Mouse (Mus musculus) urinary bladder, adult 18-20 months (tissue): ENCODE data around the gene Trim2.

Experiments used
- DNase-seq, 2 experiments: peaks; one replicate each; pipeline ENCODE4 v3.0.0; 2022; ENCODE audit warnings: low spot score in 2 of 2, mixed read lengths in 2 of 2

Trim2 gene

DNA sequence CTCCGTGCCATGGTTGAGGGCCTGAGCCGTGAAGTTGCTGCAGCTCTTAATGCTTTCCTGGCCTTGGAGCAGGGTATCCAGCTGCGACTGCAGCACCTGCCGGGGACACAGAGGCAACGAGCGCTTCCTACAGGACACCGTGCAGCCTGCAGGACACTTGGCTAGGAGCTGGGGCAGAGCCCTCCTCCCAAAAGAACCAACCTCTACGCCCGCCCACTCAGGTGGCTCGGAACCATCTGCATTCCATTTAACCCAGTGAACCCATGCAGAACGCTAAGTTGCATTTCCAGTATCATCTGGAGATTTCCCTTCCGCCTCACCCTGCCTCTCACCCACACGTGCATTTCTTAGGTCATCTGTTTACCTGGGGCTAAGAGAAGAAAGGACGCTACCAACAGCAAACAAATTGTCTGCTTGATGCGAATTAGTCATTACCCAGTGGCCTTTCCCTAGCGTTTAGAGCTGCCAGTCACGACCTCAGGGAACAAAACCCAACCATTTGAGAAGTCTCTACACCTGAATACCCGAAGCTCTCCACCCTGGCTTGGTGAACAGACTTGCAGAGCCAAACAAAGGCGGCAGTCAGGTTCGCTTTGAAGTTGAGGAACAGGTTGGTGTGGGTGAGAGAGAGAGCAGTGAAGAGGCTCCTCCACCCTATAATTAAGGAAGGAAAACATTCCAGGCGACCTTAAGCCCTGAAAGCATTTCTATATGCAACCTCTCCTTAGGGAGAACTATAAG lies 115.4 kb downstream of the Trim2 start:
- peak; percentile 36 to 37 for DNase-seq

DNA sequence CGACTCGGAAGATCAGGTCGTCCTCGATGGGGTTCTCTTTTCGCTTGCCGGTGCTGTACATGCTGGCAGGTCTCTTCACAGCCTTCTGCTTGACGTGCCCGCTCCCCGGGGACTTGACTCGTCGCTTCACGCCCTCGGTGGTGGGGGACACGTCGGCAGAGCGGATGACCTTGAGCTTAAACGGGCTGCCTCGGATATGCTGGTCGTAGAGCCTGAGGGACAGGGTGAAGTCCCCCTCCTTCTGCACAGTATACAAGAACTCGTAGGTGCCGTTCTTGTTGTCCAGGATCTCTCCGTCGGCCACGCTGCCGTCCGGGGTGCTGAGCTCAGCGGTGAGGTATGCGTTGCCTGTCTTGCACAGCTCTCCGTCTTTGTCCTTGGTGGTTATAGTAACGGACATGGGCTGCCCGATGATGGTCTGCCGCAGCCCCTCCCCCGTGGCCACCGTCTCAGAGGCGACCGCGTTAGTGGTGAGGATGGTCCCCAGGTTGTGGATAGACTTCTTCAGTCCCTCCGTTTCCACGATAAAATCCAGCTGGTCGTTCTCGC lies 116.1 kb downstream of the Trim2 start:
- DNase-seq: no peak

DNA sequence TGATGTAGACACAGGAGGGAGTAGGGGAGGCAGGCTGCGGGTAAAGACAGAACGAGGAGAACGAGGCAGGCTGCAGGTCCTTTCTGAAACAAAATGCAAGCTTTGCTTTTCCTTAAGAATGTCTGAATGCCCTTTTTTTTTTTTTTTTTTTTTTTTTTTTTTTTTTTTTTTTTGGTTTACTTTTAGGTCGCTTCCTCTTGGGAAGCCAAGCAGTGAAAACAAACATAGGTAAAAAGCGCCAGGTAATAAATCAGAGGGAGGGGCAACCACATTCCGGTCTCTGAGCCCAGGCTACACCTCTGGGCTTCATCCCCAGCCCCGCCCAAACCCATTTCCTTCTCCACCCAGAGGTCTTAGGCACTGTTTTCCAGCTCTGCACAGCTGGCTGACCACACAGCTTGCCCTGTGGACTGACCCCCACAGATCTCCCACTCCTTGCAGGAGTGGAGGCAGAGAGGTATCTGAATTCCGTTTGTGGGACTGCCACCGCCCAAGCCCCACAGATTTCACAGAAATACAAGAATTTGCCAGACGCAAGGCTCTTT lies 117.0 kb downstream of the Trim2 start:
- no peak for DNase-seq

DNA sequence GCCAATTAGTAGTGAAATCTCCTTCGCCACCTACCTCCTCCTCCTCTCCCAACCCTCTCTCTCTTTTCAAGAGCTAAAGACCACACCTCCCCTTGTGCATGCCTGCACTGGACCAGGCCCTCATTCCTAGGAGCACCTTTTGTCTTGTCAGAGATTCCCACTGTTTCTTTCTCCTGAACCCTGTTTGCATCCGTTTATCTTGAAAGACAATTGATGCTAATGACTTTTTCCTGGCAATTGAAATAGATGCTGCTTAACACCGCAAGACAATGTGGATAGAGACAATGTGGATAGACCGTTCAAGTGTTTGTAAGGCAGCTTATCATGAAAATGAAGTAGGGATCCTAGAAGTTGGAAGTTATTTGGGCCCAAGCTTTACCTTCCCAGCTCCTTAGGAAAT lies 125.0 kb downstream of the Trim2 start:
- no peak for DNase-seq

DNA sequence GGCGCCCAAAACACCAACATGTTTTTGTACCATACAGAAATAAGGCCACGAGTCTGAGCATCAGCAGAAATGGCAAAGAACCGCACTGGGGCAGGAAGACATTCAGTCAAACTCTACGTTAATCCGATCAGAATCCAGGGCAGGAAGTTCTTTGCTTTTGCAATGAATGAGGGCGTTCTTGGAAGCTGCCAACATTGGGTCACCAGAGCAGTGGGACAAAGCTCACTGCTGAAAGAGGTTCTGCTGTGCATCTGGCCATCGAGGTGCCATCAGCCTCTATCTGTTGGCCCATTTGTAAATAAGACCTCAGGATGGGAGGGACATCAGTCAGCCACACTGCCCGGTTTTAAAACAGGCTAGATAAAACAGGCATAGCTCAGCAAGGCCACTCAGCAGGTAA lies 125.6 kb downstream of the Trim2 start:
- DNase-seq: no peak

DNA sequence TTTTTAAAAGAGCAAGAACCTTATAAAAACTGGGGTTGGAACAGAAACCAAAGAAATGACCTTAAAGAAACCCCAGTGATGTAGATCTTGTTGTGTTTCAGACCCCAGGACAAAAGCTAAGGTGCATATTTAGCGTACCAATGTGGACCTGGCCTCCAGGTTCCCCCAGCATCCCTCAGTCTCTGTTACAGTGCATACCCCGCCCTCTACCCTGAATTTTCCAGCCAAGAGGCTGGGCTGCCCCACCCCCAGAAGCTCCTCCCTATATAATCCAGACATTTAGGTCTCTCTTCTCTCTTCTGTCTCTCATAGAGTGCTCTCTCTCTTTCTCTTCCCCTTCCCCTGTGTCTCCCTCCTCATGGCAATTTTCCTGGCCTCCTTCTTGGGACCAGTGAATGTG lies 126.4 kb downstream of the Trim2 start:
- no peak for DNase-seq

DNA sequence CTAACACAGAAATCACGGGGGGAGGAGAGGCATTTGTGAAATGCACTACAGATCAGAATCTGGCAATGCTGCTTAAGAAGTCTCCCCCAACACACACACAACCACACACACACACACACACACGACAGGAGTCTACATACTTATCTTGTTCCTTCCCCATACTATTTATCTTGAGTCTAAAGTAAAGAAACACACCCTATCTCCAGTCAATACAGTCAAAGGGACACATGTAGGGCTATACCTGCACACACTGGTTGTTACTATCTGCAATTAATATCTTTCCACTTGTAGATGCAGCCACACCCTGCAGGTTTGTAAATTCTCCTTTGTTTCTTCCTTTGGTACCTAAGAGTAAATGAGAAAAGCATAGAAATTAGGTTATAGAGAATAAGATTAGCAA lies 128.8 kb downstream of the Trim2 start:
- DNase-seq: no peak

DNA sequence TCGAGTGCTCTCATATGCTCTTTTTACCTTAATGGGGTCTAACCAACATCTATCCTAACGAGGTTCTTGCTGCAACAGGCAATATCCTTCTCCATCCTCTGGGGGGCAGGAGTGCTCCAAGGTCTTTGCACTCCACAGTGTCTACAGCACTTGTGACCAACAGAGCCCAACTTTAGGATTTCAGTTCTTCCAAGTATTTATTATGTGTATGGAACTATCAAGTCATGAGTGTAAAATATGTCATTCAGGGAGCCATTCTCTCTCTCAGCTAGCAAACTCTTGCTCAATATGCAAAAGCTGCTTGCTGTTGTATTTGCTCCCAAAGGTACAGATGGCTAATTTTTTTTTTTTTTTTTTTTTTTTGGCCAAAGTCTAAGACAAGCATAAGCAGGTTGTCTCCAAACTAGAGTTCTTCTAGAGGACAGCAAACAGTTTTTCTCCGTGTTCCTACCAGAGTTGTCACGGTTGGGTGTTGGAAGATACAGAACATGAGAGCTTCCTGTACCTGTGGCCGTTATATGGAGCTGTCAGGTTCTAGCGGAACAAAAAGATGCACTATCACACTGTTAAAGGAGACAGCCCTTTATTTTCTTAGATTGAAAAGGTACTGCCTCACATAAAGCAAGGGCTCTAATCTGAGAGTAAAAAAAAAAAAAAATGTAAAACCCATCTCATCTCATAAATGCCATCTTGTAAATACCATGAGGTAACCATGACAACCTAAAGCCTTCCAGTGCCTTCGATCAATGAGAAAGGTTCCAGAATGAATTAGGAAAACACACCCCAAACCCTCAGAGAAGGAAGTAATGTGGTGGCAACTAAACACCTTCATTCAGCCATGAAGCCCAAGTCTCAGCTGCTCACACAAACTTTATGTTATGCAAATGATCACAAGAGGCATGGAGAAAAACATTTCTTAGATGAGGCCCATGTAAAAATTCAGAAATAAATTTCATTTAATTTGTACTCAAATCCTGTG lies 131.1 kb downstream of the Trim2 start:
- peak; percentile 34 to 37 for DNase-seq

DNA sequence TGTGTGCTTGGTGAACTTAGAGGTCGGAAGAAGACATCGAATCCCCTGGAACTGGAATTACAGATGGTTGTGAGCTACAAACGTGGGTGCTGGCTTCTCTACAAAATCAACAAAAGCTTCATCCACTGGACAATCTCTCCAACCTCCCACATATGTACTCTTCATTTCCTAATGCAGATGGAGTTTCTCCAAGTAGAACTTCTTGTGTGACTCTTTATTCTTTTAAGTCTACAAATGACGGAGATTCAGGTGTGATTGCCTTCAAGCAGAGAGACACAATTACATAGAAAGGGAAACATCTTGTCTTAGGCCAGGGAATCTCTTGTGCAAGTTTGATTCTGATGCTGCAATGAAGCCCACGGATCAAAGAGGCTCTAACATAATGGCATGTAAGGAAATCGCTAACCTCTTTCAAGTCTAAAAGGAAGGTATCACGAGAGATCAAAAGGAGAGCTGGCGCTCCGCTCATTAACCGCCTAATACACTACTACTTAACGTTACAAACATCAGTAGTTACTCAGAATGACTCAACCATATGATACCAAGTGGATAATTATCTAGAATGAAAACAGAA lies 133.0 kb downstream of the Trim2 start, which contains the start of gene Gm6525:
Gene Gm6525 (plus strand): TSS at position 524 of the 574 bp plus-strand sequence.
- DNase-seq: no peak

DNA sequence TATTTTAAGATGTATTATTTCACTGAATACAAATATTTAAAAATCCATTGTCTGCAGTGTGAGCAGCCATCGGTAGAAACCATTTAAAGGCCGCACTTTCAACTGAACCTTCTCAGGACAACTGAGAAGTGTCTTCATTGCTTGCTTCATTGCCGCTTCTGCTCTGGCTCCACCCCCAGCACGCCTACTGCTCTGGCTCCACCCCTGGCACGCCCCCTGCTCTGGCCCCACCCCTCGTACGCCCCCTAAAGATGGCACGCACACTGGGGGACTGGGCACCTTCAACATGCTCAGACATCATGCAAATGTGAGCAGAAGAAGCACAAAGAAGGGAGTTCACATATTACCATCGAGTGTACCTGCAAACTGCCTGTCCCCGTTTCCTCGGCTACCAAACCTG lies 134.3 kb downstream of the Trim2 start:
- DNase-seq: no peak

DNA sequence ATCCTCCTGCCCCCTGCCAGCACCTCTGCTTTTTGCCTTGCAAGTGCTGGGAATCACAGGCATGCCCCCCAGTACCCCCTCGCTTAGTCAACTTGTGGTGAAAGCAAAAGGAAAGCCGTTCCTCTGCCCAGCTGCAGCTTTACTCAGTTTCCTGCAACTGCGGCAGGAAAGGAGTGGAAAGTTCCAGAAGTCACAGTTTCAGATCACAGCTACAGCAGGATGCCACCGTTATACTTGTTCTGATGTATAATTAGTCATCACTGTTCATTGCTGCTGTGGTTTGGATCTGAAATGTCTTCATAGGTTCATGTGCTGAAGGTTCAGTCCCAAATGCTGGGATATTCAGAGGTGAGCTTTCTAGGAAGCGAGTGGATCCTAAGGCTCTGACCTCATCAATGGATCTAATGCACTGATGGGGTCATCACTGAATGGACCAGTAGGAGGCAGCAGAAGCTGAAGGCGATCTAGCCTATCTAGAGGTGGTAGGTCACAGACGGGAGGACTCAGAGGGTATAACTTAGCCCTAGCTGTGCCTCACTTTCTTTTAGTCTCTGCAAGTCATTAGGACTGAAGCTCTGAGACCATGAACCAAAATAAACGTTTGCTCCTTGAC lies 137.2 kb downstream of the Trim2 start:
- DNase-seq: no peak

DNA sequence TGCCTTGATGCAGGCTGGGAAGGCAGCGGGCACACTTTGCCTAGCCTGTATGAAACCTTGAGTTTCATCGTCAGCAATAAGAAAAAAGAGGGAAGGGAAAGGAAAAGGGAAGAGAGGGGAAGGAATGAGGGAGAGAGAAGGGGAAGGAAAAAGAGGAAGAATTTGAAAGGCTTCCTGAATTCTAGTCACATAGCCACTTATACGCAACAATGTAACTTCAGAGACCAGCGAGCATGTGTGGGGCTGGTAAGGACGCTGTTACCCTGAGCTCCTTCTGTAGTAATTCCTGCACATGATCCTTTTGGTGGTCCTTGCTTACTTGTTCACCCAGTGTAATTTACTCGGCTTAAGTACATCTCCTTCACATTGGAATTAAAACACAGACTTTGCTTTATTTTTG lies 137.7 kb downstream of the Trim2 start:
- no peak for DNase-seq

DNA sequence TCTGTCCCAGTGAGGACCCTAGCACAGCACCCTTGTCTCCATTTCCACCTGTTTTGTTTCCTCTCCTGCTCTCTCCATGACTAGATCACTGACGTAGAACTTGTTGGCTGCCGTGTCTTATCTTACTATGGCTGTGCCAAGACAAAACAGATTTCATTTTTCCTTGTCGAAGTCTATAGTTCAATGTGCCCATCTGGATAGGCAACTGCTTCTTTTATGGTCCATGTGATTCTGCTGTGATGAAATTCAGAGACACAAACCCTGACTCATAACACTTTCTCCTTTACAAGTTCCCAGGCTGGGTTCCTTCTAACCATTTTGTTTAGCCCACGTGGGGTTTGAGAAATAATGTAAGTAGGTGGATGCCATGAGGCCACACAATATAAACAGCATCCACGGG lies 140.6 kb downstream of the Trim2 start:
- no peak for DNase-seq

DNA sequence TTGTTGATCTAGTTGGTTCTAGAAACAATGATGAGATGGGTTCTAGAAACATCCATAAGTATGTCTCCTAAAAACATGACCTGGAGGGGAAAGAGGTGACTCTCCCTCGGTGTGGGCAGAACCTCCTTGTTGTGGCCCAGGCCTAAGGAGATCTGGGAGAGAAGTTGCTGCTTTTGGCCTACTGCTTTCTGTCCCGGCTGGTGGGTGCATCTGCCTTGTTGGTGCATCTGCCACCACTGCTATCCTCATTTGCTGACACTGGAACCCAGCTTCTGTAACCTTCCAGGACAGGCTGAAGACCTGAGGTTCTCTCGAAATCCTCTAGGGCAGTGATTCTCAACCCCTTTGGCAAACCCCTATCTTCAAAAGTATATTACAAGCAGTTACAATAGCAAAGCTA lies 141.3 kb downstream of the Trim2 start:
- DNase-seq: no peak

DNA sequence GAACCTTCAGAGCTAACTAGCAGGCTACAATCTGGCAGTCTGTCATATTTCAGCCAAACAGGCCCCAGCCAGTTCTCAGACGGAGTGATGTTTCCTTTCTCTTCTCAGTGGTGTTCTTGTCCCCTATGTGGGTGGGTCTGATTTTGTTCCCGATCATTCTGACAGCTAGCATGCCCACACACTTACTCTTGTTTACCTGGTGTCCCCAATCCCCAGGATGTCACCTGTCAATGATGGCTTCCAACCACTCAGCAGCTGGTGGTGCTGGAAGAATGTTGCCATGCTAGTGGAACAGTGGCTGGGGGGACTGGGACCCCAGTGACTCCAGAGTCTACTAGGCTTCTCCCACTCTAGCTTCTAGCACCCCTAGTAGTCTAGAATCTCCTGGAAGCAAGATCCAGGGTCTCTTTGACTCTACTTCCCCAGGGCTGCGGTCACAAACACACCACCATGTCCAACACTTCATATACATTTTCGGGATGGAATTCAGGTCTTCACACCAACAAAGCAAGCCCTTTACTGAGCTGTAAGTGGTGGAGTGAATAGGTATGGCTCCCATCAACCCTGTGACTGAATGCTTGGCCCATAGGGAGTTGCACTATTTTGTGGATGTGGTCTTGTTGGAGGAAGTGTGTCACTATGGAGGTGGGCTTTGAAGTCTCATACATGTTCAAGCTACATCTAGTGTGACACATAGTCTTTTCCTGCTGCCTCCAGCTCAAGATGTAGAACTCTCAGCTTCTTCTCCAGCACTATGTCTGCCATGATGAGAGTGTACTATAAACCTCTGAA lies 148.9 kb downstream of the Trim2 start:
- DNase-seq: no peak

DNA sequence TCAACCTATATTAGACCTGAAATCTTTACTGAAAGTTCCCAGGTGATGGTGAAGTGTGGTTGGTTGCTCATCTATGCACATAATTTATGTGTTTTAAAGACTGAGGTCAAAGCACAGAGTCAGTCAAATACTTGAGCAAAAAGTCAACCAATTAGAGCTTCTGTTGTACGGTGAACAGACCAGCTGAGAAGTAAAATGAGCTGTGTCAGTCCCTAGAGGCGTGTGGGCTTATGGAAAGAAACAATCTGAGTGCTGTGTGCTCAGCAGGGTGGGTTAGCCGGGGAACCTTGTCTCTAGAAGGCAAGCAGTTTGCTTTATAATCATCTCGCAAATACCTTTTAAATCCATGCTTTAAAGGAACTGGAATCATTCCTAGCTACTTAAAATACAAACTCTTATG lies 149.7 kb downstream of the Trim2 start:
- DNase-seq: no peak

DNA sequence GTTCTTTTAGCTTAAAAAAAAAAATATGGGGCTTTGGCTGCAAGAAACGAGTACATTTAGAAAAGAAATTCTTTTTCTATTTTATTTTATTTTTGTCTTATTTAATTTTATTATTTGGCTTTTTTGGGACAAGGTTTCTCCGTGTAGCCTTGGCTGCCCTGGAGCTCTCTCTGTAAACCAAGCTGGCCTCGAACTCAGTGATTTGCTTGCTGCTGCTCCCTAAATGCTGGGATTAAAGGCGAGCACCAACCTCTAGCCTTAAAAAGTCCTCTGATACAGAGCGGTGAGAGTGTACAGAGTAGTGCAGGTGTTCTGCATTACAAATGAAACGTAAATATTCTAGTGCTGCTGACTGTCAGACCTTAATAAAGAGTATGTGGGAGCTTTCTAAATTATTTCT lies 150.6 kb downstream of the Trim2 start:
- no peak for DNase-seq

DNA sequence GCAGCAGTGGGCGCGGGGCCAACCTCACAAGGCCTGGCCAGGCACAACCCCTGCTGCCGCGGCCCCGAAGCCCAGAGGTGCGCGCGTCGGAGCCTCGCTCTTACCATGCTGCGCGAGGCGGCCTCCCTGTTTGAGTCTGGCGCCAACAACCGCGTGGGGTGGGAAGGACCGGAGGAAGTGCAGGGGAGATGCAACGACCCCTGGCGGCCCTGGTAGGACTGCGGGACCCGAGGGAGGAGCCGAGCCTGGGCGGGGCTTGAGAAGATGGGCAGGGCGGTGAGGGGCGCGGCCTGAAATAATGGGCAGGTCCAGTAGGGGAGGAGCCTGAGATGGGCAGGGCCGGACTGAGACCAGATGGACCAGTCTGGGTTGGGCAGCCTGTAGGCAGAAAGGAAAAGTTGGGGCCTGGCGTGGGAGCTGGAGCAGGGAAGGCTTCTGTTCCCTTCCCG lies 151.1 kb downstream of the Trim2 start, which contains the start of gene Mnd1:
Gene Mnd1 (minus strand): TSS at position 229 of the 449 bp plus-strand sequence.
- peak; percentile 98 for DNase-seq

DNA sequence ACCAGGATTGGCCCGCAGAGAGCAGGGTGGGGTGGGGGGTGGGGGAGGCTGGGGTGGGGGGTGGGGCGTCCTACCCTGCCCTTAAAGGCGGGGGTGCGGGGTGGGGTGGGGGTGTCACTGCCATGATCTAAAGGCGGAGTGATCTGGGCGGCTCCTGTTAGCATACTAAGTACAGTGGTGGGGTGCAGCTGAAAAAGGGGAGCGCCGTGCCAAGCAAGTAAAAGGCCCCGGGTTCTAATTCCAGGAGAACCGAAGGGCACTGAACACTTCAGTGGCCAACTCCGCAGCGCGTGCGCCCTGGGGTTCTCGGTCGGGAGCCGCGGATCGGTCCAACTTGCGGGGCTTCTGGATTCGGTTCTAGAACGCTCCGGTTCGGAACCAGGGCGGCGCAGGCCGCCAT lies 151.5 kb downstream of the Trim2 start:
- DNase-seq: no peak

DNA sequence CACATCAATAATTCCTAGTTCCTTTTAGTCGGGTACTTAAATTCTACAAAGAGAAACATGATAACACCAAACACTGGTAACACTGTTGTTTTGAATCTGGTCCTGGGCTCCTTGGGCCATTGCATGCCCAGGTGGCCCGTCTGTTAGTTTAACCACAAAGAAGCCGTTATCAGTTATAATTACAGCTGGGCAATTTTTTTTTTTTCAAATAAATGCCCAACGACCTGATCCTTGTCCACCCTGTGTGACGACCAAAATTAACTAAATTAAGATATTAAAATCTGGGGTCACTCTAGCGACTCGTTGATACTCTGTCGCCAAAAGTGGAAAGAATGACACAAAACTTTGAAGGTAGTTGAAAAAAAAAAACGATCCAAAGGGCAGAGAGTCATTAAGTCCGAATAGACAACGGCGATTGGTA lies 151.9 kb downstream of the Trim2 start:
- no peak for DNase-seq
